Mouse (Mus musculus): ENCODE results near the gene Agbl4. TPM values are rescaled to one million over a fixed set of nuclear protein-coding genes. Genes with fewer than 3 reads are reported as not detected.
A peak's percentile ranks its signal among the peaks of the same experiment; 100 is the strongest.

Gene Agbl4
- total and polyA plus RNA-seq, 3 experiments: not detected

DNA sequence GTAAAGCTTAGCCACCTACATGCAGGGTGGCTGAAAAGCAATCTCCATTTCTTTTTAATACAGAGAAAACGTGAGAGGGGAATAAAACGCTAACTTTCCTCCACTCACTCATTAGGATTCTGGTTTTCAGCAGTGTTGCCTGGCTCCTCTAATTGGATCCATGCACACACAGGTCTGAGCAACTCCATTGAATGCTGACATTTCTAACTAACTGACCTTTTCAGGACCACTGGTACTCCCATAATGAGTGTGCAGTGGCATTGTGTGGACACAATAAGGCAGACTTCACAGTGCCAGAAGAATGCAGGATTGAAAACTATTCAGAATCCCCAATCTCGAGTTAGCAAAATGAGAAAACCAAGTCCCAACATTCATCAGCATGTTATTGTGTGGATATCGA lies 952.5 kb downstream of the Agbl4 start:
- Histone ChIP-seq H3K4me3 (ENCODE audit: control insufficient read depth in 1 of 2, insufficient read depth in 1 of 2, low read depth in 2 of 2, low read length in 2 of 2) (no peak overlapping the region), H3K9me3 (replicated peaks; ENCODE audit: insufficient read depth, low read length) (no peaks in the 10 kb centered on the region), H3K27ac (ENCODE audit: control insufficient read depth, low read depth, low read length) (no peak overlapping the region), H3K9ac (ENCODE audit: control insufficient read depth, low read depth, low read length, poor library complexity, severe bottlenecking) (no peak overlapping the region), H3K79me2 (ENCODE audit: control insufficient read depth, insufficient read depth, low read length, poor library complexity) (no peaks in the 10 kb centered on the region), H3K4me1 (ENCODE audit: control insufficient read depth in 1 of 2, insufficient read depth in 2 of 2, low read length in 2 of 2) (no peaks in the 10 kb centered on the region), H3K36me3 (ENCODE audit: control insufficient read depth in 1 of 2, insufficient read depth in 2 of 2, low read length in 2 of 2) (no peaks in the 10 kb centered on the region), H3K27me3 (ENCODE audit: control insufficient read depth in 1 of 2, insufficient read depth in 2 of 2, low read length in 2 of 2) (no peaks in the 10 kb centered on the region)
- no peak for DNase-seq (ENCODE audit: low read depth, low spot score)
- no peak for TF ChIP-seq BHLHE40 (IDR thresholded peaks at IDR 0.05; ENCODE audit: borderline replicate concordance, low read depth, low read length)
- TF ChIP-seq MYC (IDR thresholded peaks at IDR 0.05; ENCODE audit: low read depth, low read length): no peak

DNA sequence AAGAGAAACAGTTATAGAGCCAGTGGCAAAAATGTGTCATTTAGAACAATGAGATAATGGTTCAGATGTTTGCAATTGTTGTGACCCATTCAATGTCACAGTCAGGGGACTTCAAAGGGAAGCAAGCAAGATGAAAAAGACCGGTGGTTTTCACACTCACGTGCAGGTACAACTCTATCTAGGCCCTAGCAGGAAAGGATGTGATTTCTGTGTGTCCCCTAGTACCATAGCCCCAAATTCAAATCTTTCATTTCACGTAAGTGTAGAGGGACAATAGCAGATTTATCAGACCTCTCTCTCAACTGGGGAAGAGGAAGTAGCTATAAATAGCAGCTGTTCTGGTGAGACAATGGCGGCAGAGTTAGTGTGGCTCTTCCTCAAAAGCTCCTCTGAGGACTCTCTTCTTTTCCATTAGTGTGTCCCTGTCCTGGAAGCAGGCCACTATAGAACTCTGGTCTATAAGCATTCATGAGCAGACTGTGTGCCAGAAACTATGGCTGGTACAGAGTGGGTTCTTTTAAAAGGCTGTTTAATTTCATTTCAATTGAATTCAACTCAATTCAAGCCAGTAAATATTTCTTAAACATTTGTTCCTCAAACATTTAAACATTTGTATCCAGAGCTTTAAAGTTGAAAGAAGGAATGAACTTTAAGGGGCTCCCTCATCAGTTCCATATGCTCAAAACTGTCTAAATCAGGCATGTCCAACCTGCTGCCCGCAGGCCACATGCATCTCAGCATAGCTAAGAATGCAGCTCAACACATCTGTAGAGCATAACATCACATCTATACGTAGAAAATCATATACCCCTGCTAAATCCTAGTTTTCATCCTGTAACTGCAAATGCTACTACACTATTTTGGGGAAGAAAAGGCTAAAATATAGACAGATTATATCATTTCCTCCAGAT lies 953.4 kb downstream of the Agbl4 start:
- Histone ChIP-seq H3K36me3 (ENCODE audit: control insufficient read depth in 1 of 2, insufficient read depth in 2 of 2, low read length in 2 of 2) (no peaks in the 10 kb centered on the region), H3K79me2 (ENCODE audit: control insufficient read depth, insufficient read depth, low read length, poor library complexity) (no peaks in the 10 kb centered on the region), H3K27ac (ENCODE audit: control insufficient read depth, low read depth, low read length) (no peak overlapping the region), H3K4me1 (ENCODE audit: control insufficient read depth in 1 of 2, insufficient read depth in 2 of 2, low read length in 2 of 2) (no peaks in the 10 kb centered on the region), H3K27me3 (ENCODE audit: control insufficient read depth in 1 of 2, insufficient read depth in 2 of 2, low read length in 2 of 2) (no peaks in the 10 kb centered on the region), H3K9me3 (replicated peaks; ENCODE audit: insufficient read depth, low read length) (no peaks in the 10 kb centered on the region), H3K9ac (ENCODE audit: control insufficient read depth, low read depth, low read length, poor library complexity, severe bottlenecking) (no peak overlapping the region), H3K4me3 (ENCODE audit: control insufficient read depth in 1 of 2, insufficient read depth in 1 of 2, low read depth in 2 of 2, low read length in 2 of 2) (no peak overlapping the region)
- no peak for TF ChIP-seq NELFE (IDR thresholded peaks at IDR 0.05; ENCODE audit: low read depth, low read length)
- TF ChIP-seq MYC (IDR thresholded peaks at IDR 0.05; ENCODE audit: low read depth, low read length): no peak
- peak; percentile 3 for DNase-seq (ENCODE audit: low read depth, low spot score)

DNA sequence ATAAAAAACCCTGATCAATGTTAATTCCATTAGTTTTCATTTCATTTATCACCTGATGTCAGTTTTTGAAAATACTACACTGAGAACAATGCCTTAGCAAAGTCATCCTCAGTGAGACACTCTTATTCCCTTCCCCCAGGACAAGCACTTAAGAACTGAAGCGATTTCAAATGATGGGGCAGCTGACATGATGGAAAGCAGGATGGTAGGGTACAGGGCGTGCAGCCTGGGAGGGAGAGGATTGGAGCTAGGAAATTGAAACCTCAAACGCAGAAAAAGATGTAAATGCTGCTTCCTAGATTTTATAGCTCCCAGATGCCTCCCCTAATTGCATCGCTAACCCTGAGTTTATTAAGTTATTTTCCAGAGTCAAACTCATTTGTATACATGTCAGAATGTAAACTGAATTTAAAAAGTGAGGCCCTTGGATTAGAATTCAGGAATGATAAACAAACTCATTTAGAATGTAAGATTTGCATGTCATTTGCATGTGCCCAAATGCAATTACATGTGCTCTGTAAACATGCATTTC lies 959.2 kb downstream of the Agbl4 start:
- Histone ChIP-seq H3K79me2 (ENCODE audit: control insufficient read depth, insufficient read depth, low read length, poor library complexity) (no peaks in the 10 kb centered on the region), H3K9me3 (replicated peaks; ENCODE audit: insufficient read depth, low read length) (no peaks in the 10 kb centered on the region), H3K27me3 (ENCODE audit: control insufficient read depth in 1 of 2, insufficient read depth in 2 of 2, low read length in 2 of 2) (no peaks in the 10 kb centered on the region), H3K4me3 (ENCODE audit: control insufficient read depth in 1 of 2, insufficient read depth in 1 of 2, low read depth in 2 of 2, low read length in 2 of 2) (no peak overlapping the region), H3K4me1 (ENCODE audit: control insufficient read depth in 1 of 2, insufficient read depth in 2 of 2, low read length in 2 of 2) (no peaks in the 10 kb centered on the region), H3K36me3 (ENCODE audit: control insufficient read depth in 1 of 2, insufficient read depth in 2 of 2, low read length in 2 of 2) (no peaks in the 10 kb centered on the region), H3K9ac (ENCODE audit: control insufficient read depth, low read depth, low read length, poor library complexity, severe bottlenecking) (no peak overlapping the region), H3K27ac (ENCODE audit: control insufficient read depth, low read depth, low read length) (no peak overlapping the region)
- no peak for TF ChIP-seq ZNF384 (IDR thresholded peaks at IDR 0.05; ENCODE audit: low read depth, low read length)
- TF ChIP-seq ZMIZ1 (IDR thresholded peaks at IDR 0.05; ENCODE audit: low read depth, low read length): no peak
- TF ChIP-seq GATA1 (IDR thresholded peaks at IDR 0.05; ENCODE audit: low read depth, low read length): no peak
- no peak for TF ChIP-seq USF1 (IDR thresholded peaks at IDR 0.05; ENCODE audit: low read depth, low read length)
- TF ChIP-seq CHD2 (IDR thresholded peaks at IDR 0.05; ENCODE audit: low read length): no peak
- TF ChIP-seq CHD1 (IDR thresholded peaks at IDR 0.05; ENCODE audit: low read depth, low read length): no peak
- TF ChIP-seq KAT2A (conservative IDR thresholded peaks at IDR 0.05; ENCODE audit: low read depth, low read length): no peak
- TF ChIP-seq BHLHE40 (IDR thresholded peaks at IDR 0.05; ENCODE audit: borderline replicate concordance, low read depth, low read length): no peak
- TF ChIP-seq JUND (IDR thresholded peaks at IDR 0.05; ENCODE audit: low read depth, low read length): no peak
- no peak for TF ChIP-seq HCFC1 (IDR thresholded peaks at IDR 0.05; ENCODE audit: low read depth, low read length)
- TF ChIP-seq CTCF (IDR thresholded peaks at IDR 0.05 in 2 of 3, conservative IDR thresholded peaks at IDR 0.05 in 1 of 3; ENCODE audit: control insufficient read depth in 1 of 3, insufficient read depth in 1 of 3, low read depth in 2 of 3, low read length in 3 of 3, poor library complexity in 1 of 3, severe bottlenecking in 1 of 3): no peak
- no peak for TF ChIP-seq SIN3A (IDR thresholded peaks at IDR 0.05; ENCODE audit: low read length)
- TF ChIP-seq MYC (IDR thresholded peaks at IDR 0.05; ENCODE audit: low read depth, low read length): no peak
- no peak for TF ChIP-seq E2F4 (IDR thresholded peaks at IDR 0.05; ENCODE audit: borderline replicate concordance, low read depth, low read length)
- TF ChIP-seq POLR2A (IDR thresholded peaks at IDR 0.05; ENCODE audit: control insufficient read depth in 1 of 2, insufficient read depth in 1 of 2, low read depth in 1 of 2, low read length in 2 of 2, poor library complexity in 1 of 2): no peak
- TF ChIP-seq TCF12 (IDR thresholded peaks at IDR 0.05; ENCODE audit: low read depth, low read length): no peak
- no peak for TF ChIP-seq ETS1 (IDR thresholded peaks at IDR 0.05; ENCODE audit: low read depth, low read length)
- TF ChIP-seq POLR2AphosphoS5 (IDR thresholded peaks at IDR 0.05; ENCODE audit: borderline replicate concordance, low read depth, low read length): no peak
- no peak for TF ChIP-seq ELF1 (IDR thresholded peaks at IDR 0.05; ENCODE audit: low read depth, low read length)
- no peak for TF ChIP-seq ZKSCAN1 (IDR thresholded peaks at IDR 0.05; ENCODE audit: low read depth, low read length)
- no peak for DNase-seq (ENCODE audit: low read depth, low spot score)
